Mouse (Mus musculus) intestine, embryonic 15.5 days (tissue): ENCODE measurements around the gene Rbm3. TPM values are rescaled to one million over a fixed set of nuclear protein-coding genes. Genes with fewer than 3 reads are reported as not detected.
"Not testable (repeated sequence)": the region's sequence is repeated elsewhere in the genome, so short reads cannot be mapped to it uniquely, and the experiment has no call there.

Source experiments
- ATAC-seq: fragments of 200-750 bp; cut with Nextera tagmentation; 2 replicates; pipeline ENCODE4 v1.8.0; 2017; ENCODE audit warnings: moderate TSS enrichment, moderate library complexity
- H3K27ac ChIP-seq: fragments of 300-500 bp; sonication (generic); 2 replicates; pipeline ENCODE4 v1.5.1; 2015; ENCODE audit warnings: mild to moderate bottlenecking, inconsistent platforms
- H3K27me3 ChIP-seq: fragments of 300-500 bp; sonication (generic); replicated peaks from 2 replicates; pipeline ENCODE4 v1.6.1; 2015; ENCODE audit warnings: inconsistent platforms
- H3K36me3 ChIP-seq: fragments of 300-500 bp; sonication (generic); 2 replicates; pipeline ENCODE4 v1.6.1; 2015; ENCODE audit warnings: inconsistent platforms
- H3K4me1 ChIP-seq: fragments of 300-500 bp; sonication (generic); replicated peaks from 2 replicates; pipeline ENCODE4 v1.6.1; 2015; ENCODE audit warnings: inconsistent platforms
- H3K4me2 ChIP-seq: fragments of 300-500 bp; sonication (generic); replicated peaks from 2 replicates; pipeline ENCODE4 v1.6.1; 2015; ENCODE audit warnings: mild to moderate bottlenecking, inconsistent platforms
- H3K4me3 ChIP-seq: fragments of 300-500 bp; sonication (generic); replicated peaks from 2 replicates; pipeline ENCODE4 v1.5.1; 2015; ENCODE audit warnings: inconsistent platforms
- H3K9ac ChIP-seq: fragments of 300-500 bp; sonication (generic); 2 replicates; pipeline ENCODE4 v1.6.1; 2015; ENCODE audit warnings: inconsistent platforms
- H3K9me3 ChIP-seq: fragments of 300-500 bp; sonication (generic); 2 replicates; pipeline ENCODE4 v1.6.1; 2016; ENCODE audit warnings: inconsistent platforms
- WGBS: fragments of 180-500 bp; shearing (Covaris S2); methylation state at CpG from one replicate; pipeline ENCODE4 v1.1.7; 2015; 5-methylcytosine and 5-hydroxymethylcytosine counted together
- polyA plus RNA-seq: library from polyadenylated mRNA; unstranded; fragments of >200 nt; fragmentation: Nextera tagmentation; extraction: Ambion mirVana; gene quantifications from 2 replicates; pipeline ENCODE4 v1.2.1, GENCODE M21; 2015

The Rbm3 gene
- polyA plus RNA-seq, 1 experiment from 2014 or later: 506 TPM

GRCm38 (mm10) chrX:8117264-8117663 lies 28.4 kb downstream of the Rbm3 start:
- Histone ChIP-seq H3K27ac (no peak overlapping the region), H3K27me3 (no peaks in the 10 kb centered on the region), H3K9me3 (no peaks in the 10 kb centered on the region), H3K9ac (no peak overlapping the region), H3K4me3 (no peak overlapping the region), H3K36me3 (no peaks in the 10 kb centered on the region), H3K4me1 (no peaks in the 10 kb centered on the region), H3K4me2 (no peak overlapping the region)
- ATAC-seq: no peak

DNA sequence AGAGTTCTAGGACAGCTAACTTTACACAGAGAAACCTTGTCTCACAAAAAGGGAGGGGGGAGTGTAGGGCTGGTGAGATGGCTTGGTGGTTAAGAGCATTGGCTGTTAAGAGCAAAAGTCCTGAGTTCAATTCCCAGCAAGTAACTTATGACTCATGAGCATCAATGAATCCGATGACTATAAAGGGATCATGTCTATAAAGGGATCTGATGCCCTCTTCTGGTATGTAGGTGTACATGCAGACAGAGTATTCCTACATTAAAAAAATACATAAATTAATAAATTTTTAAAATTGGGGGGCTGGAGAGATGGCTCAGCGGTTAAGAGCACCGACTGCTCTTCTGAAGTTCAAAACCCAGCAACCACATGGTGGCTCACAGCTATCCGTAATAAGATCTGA lies 30.4 kb downstream of the Rbm3 start:
- Histone ChIP-seq H3K36me3 (no peaks in the 10 kb centered on the region), H3K4me3 (no peak overlapping the region), H3K9me3 (no peaks in the 10 kb centered on the region), H3K4me1 (no peaks in the 10 kb centered on the region), H3K9ac (no peak overlapping the region), H3K27me3 (no peaks in the 10 kb centered on the region), H3K27ac (no peak overlapping the region), H3K4me2 (no peak overlapping the region)
- no peak for ATAC-seq
- 75% methylated on average over 4 of the region's 4 CpGs for WGBS

GRCm38 (mm10) chrX:8105019-8105418 lies 40.7 kb downstream of the Rbm3 start:
- Histone ChIP-seq H3K9me3 (no peaks in the 10 kb centered on the region), H3K27me3 (no peaks in the 10 kb centered on the region), H3K4me1 (no peaks in the 10 kb centered on the region), H3K36me3 (no peaks in the 10 kb centered on the region), H3K4me2 (no peak overlapping the region), H3K9ac (no peak overlapping the region), H3K4me3 (no peak overlapping the region), H3K27ac (no peak overlapping the region)
- WGBS: 91% methylated on average over 3 of the region's 3 CpGs
- ATAC-seq: no peak

DNA sequence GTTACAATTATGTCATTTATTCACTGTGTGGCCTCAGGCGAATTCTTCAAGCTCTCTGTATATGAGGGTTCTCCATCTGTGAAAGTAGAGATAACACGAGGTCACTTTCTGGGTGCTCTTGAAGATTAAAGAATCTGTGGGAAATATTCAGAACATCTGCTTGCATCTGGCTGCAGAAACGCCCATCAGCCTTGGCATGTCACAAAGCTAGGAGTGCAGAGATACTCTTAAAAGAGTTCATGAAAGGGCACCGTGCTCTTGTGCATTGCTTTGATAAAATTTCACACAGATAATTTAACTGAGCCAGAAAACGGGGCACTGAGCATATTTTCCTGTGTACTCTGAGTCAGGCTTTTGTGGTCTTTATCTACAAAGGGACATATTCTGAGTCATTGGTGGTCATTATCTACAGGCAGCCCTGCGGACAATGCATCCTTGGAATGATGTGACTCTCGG lies 43.4 kb downstream of the Rbm3 start:
- WGBS: 61% methylated on average over 7 of the region's 7 CpGs
- ATAC-seq: no peak
- Histone ChIP-seq H3K27me3 (no peaks in the 10 kb centered on the region), H3K4me1 (no peaks in the 10 kb centered on the region), H3K9ac (no peak overlapping the region), H3K36me3 (no peaks in the 10 kb centered on the region), H3K27ac (no peak overlapping the region), H3K9me3 (no peaks in the 10 kb centered on the region), H3K4me3 (no peak overlapping the region), H3K4me2 (no peak overlapping the region)

- Histone ChIP-seq H3K4me1 (no peaks in the 10 kb centered on the region), H3K4me3 (no peak overlapping the region), H3K27me3 (no peaks in the 10 kb centered on the region), H3K9me3 (no peaks in the 10 kb centered on the region), H3K36me3 (no peaks in the 10 kb centered on the region), H3K4me2 (no peak overlapping the region), H3K27ac (no peak overlapping the region), H3K9ac (no peak overlapping the region)
- no peak for ATAC-seq
- 22% methylated on average over 3 of the region's 3 CpGs for WGBS
Measured at GRCm38 (mm10) chrX:8101017-8101416, 44.7 kb downstream of the Rbm3 start.

DNA sequence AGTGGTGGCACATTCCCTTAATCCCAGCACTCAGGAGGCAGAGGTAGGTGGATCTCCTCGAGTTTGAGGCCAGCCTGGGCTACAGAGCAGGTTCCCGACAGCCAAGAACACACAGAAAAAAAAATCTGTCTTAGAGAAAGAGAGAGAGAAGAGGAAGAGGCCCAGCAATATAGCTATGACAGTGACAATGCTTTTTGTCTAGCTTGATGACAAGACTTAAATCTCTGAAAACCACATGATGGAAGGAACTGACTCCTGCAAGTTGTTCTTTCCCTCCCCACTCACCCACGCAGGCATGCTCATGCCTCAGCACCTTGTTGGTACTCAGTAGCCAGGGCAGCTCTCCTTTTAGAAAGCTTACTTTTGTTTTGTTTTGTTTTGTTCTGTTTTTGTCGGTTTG lies 46.2 kb downstream of the Rbm3 start:
- no peak for ATAC-seq
- H3K36me3 ChIP-seq: no peaks in the 10 kb centered on the region
- H3K27me3 ChIP-seq: no peaks in the 10 kb centered on the region
- no peak overlapping the region for H3K9ac ChIP-seq
- no peaks in the 10 kb centered on the region for H3K4me1 ChIP-seq
- H3K4me3 ChIP-seq: no peak overlapping the region
- WGBS: 31% methylated on average over 4 of the region's 4 CpGs
- peak overlapping the region; percentile 58 for H3K27ac ChIP-seq
- no peaks in the 10 kb centered on the region for H3K9me3 ChIP-seq
- H3K4me2 ChIP-seq: no peak overlapping the region

DNA sequence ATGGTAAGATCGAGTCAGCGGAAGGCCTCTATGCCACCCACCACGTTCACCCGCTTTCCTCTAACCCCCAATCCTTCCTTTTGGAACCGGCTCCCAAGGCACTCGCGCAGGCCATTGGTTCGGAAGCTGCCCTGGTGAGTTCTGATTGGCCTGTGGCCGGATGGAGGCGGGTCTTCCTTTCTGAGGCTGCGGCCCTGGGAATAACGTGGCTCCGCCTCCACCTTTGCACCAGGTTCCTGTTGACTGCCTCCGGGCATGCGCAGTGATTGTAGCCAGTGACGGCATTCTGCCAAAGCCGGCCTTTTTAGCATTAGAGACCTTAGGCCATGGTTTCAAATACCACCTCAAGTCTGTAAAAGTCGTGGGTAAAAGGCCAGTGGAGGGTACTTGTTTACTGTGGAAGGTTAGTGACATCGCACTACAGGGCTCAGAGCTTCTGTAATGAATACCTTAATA lies 48.9 kb downstream of the Rbm3 start:
- Histone ChIP-seq H3K4me1 (no peaks in the 10 kb centered on the region), H3K27me3 (no peaks in the 10 kb centered on the region), H3K4me3 (peak overlapping the region; percentile 24), H3K4me2 (peak overlapping the region; percentile 41), H3K27ac (peak overlapping the region; percentile 40; the same call in 1 of the 2 replicates), H3K9ac (no peak overlapping the region), H3K36me3 (no peaks in the 10 kb centered on the region), H3K9me3 (no peaks in the 10 kb centered on the region)
- 10% methylated on average over 19 of the region's 19 CpGs for WGBS
- peak; percentile 97 for ATAC-seq

GRCm38 (mm10) chrX:8096068-8096786 lies 49.5 kb downstream of the Rbm3 start:
- peak; percentile 94 for ATAC-seq
- Histone ChIP-seq H3K4me3 (peak overlapping the region; percentile 24; the same call in 1 of the 2 replicates), H3K4me2 (peak overlapping the region; percentile 31; the same call in 1 of the 2 replicates)
- not testable (repeated sequence) for H3K27ac ChIP-seq, H3K9ac ChIP-seq, H3K36me3 ChIP-seq, H3K27me3 ChIP-seq, H3K9me3 ChIP-seq, H3K4me1 ChIP-seq
- WGBS: 31% methylated on average over 3 of the region's 48 CpGs

GRCm38 (mm10) chrX:8095546-8095945 lies 50.1 kb downstream of the Rbm3 start:
- WGBS: 78% methylated on average over 10 of the region's 10 CpGs
- H3K9me3 ChIP-seq: no peaks in the 10 kb centered on the region
- H3K27ac ChIP-seq: no peak overlapping the region
- no peaks in the 10 kb centered on the region for H3K4me1 ChIP-seq
- H3K9ac ChIP-seq: no peak overlapping the region
- ATAC-seq: no peak
- no peaks in the 10 kb centered on the region for H3K36me3 ChIP-seq
- no peaks in the 10 kb centered on the region for H3K27me3 ChIP-seq
- 0 out of 2 replicates have a peak overlapping the region, but pooled peaks have one; percentile 9 for H3K4me3 ChIP-seq
- peak overlapping the region; percentile 31; the same call in 1 of the 2 replicates for H3K4me2 ChIP-seq

DNA sequence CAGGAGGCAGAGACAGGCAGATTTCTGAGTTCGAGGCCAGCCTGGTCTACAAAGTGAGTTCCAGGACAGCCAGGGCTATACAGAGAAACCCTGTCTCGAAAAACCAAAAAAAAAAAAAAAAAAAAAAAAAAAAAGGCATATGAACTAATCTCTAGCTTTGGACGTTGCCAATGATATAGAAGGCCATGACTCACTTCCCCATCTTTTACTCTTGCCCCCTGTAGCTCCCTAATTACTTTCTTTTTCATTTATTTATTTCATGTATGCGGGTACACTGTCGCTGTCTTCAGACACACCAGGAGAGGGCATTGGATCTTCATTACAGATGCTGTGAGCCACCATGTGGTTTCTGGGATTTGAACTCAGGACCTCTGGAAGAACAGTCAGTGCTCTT lies 54.7 kb downstream of the Rbm3 start:
- H3K4me1 ChIP-seq, H3K27me3 ChIP-seq, H3K9me3 ChIP-seq, ATAC-seq, H3K9ac ChIP-seq, H3K4me3 ChIP-seq, H3K27ac ChIP-seq, H3K4me2 ChIP-seq, H3K36me3 ChIP-seq: not testable (repeated sequence)
- 77% methylated on average over 4 of the region's 5 CpGs for WGBS

- Histone ChIP-seq H3K4me3 (no peak within 1 kb of the TSS), H3K36me3 (no peaks in the 10 kb centered on the region), H3K4me2 (no peak within 1 kb of the TSS), H3K9ac (no peak within 1 kb of the TSS), H3K27ac (no peak within 1 kb of the TSS), H3K9me3 (no peaks in the 10 kb centered on the region), H3K4me1 (no peaks in the 10 kb centered on the region), H3K27me3 (no peaks in the 10 kb centered on the region)
- no peak for ATAC-seq
- 78% methylated on average over 14 of the region's 14 CpGs for WGBS
Measured at GRCm38 (mm10) chrX:8090346-8090953, 55.2 kb downstream of the Rbm3 start, which contains the start of gene Was. TSS of gene Was (minus strand) at chrX:8090498.

DNA sequence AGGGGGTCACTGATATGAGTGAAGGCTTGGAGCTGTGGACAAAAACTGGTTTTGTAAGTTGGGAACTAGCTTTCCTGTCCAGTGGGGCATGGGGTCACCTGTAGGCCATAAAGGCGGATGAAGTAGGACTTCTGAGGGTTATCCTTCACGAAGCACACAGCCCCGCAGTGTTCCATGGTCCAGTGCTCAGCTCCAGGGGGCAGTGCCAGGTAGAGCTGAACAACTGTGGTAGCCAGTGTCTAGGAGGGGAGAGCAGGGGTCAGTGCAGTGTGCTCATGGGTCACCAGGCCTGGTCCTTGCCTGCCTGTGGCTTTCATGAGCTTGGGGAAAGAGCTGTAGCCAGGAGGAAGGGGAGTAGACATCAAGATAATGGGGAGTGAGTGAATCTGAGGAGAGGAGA lies 55.9 kb downstream of the Rbm3 start:
- Histone ChIP-seq H3K4me1 (no peaks in the 10 kb centered on the region), H3K4me2 (no peak overlapping the region), H3K4me3 (no peak overlapping the region), H3K27me3 (no peaks in the 10 kb centered on the region), H3K27ac (no peak overlapping the region), H3K9ac (no peak overlapping the region), H3K9me3 (no peaks in the 10 kb centered on the region), H3K36me3 (no peaks in the 10 kb centered on the region)
- ATAC-seq: no peak
- WGBS: 89% methylated on average over 3 of the region's 3 CpGs
